Mouse (Mus musculus) kidney, embryonic 16.5 days (tissue): ENCODE measurements around the gene Atp5s. TPM values are rescaled to one million over a fixed set of nuclear protein-coding genes. Genes with fewer than 3 reads are reported as not detected.

ENCODE experiments used
- ATAC-seq: fragments of 200-750 bp; cut with Nextera tagmentation; 2 replicates; pipeline ENCODE4 v1.8.0; 2017; ENCODE audit warnings: moderate TSS enrichment; ENCODE audit not compliant: low FRiP score, low TSS enrichment
- H3K27ac ChIP-seq: fragments of 300-500 bp; sonication (generic); 2 replicates; pipeline ENCODE4 v1.5.1; 2014; ENCODE audit warnings: low read length
- H3K27me3 ChIP-seq: fragments of 300-500 bp; sonication (generic); 2 replicates; pipeline ENCODE4 v1.6.1; 2014; ENCODE audit warnings: low read length, control low read depth, mixed read lengths; ENCODE audit not compliant: insufficient read depth
- H3K36me3 ChIP-seq: fragments of 300-500 bp; sonication (generic); 2 replicates; pipeline ENCODE4 v1.6.1; 2014; ENCODE audit warnings: low read length, control low read depth, mixed read lengths; ENCODE audit not compliant: insufficient read depth
- H3K4me1 ChIP-seq: fragments of 300-500 bp; sonication (generic); 2 replicates; pipeline ENCODE4 v1.6.1; 2014; ENCODE audit warnings: low read length, control low read depth, mixed read lengths; ENCODE audit not compliant: insufficient read depth
- H3K4me2 ChIP-seq: fragments of 300-500 bp; sonication (generic); replicated peaks from 2 replicates; pipeline ENCODE4 v1.6.1; 2014; ENCODE audit warnings: low read depth, low read length
- H3K4me3 ChIP-seq: fragments of 300-500 bp; sonication (generic); 2 replicates; pipeline ENCODE4 v1.5.1; 2014; ENCODE audit warnings: mild to moderate bottlenecking, low read length
- H3K9ac ChIP-seq: fragments of 300-500 bp; sonication (generic); replicated peaks from 2 replicates; pipeline ENCODE4 v1.6.1; 2014; ENCODE audit warnings: low read length
- H3K9me3 ChIP-seq: fragments of 300-500 bp; sonication (generic); 2 replicates; pipeline ENCODE4 v1.6.1; 2016; ENCODE audit warnings: low read length, control low read depth
- WGBS: fragments of 180-500 bp; shearing (Covaris S2); extraction: QIAGEN DNeasy Blood & Tissue Kit; methylation state at CpG from one replicate; pipeline ENCODE4 v1.1.7; 2014; 5-methylcytosine and 5-hydroxymethylcytosine counted together
- polyA plus RNA-seq: library from polyadenylated mRNA; unstranded; fragments of >200 nt; fragmentation: Nextera tagmentation; extraction: Ambion mirVana; gene quantifications from 2 replicates; pipeline ENCODE4 v1.2.1, GENCODE M21; 2015

Gene Atp5s
- polyA plus RNA-seq, 1 experiment from 2014 or later, result 33.5 TPM

GRCm38 (mm10) chr12:69690714-69691113, 34.0 kb upstream of the Atp5s start:
- Histone ChIP-seq H3K27me3 (no peaks in the 10 kb centered on the region), H3K4me3 (no peak overlapping the region), H3K4me1 (no peaks in the 10 kb centered on the region), H3K4me2 (no peak overlapping the region), H3K27ac (no peak overlapping the region), H3K9ac (no peak overlapping the region), H3K36me3 (no peaks in the 10 kb centered on the region), H3K9me3 (no peaks in the 10 kb centered on the region; the same call in 1 of the 2 replicates)
- no peak for ATAC-seq
- WGBS, result 90% methylated on average over 4 of the region's 4 CpGs

- Histone ChIP-seq H3K27me3 (no peaks in the 10 kb centered on the region), H3K27ac (no peak overlapping the region), H3K9ac (no peak overlapping the region), H3K4me2 (no peak overlapping the region), H3K4me1 (no peaks in the 10 kb centered on the region), H3K4me3 (no peak overlapping the region), H3K9me3 (no peaks in the 10 kb centered on the region), H3K36me3 (peaks cover 2% of the 10 kb centered on the region; the same call in 1 of the 2 replicates)
- ATAC-seq, result peak; percentile 63
- WGBS, result 66% methylated on average over 17 of the region's 17 CpGs
These were observed 31.3 kb upstream of the Atp5s start for GRCm38 (mm10) chr12:69693471-69693870.

GRCm38 (mm10) chr12:69696746-69697145, 28.0 kb upstream of the Atp5s start:
- no peak for ATAC-seq

GRCm38 (mm10) chr12:69698352-69698751, 26.4 kb upstream of the Atp5s start:
- Histone ChIP-seq H3K27me3 (no peaks in the 10 kb centered on the region), H3K4me3 (no peak overlapping the region), H3K9me3 (no peaks in the 10 kb centered on the region), H3K36me3 (peaks cover 13% of the 10 kb centered on the region), H3K9ac (no peak overlapping the region), H3K27ac (no peak overlapping the region), H3K4me2 (no peak overlapping the region), H3K4me1 (no peaks in the 10 kb centered on the region)
- 82% methylated on average over 6 of the region's 6 CpGs for WGBS
- no peak for ATAC-seq

More at GRCm38 (mm10) chr12:69696746-69697145, 28.0 kb upstream of the Atp5s start:
- no peaks in the 10 kb centered on the region for H3K9me3 ChIP-seq
- no peak overlapping the region for H3K4me3 ChIP-seq
- WGBS, result 71% methylated on average over 5 of the region's 5 CpGs
- no peak overlapping the region for H3K27ac ChIP-seq
- no peaks in the 10 kb centered on the region for H3K27me3 ChIP-seq
- H3K9ac ChIP-seq, result no peak overlapping the region
- H3K4me2 ChIP-seq, result no peak overlapping the region
- no peaks in the 10 kb centered on the region for H3K4me1 ChIP-seq
- H3K36me3 ChIP-seq, result peaks cover 9% of the 10 kb centered on the region

- Histone ChIP-seq H3K27me3 (no peaks in the 10 kb centered on the region), H3K4me1 (no peaks in the 10 kb centered on the region), H3K4me3 (no peak overlapping the region), H3K9me3 (no peaks in the 10 kb centered on the region), H3K36me3 (0 out of 2 replicates have a peak, but pooled peaks cover 11% of the 10 kb centered on the region), H3K9ac (no peak overlapping the region), H3K4me2 (no peak overlapping the region; the same call in 1 of the 2 replicates), H3K27ac (no peak overlapping the region)
- WGBS, result 61% methylated on average over 11 of the region's 11 CpGs
- peak; percentile 88 for ATAC-seq
These were observed 19.8 kb upstream of the Atp5s start for GRCm38 (mm10) chr12:69704799-69705458.

GRCm38 (mm10) chr12:69713628-69714027, 11.1 kb upstream of the Atp5s start:
- peaks cover 5% of the 10 kb centered on the region; the same call in 1 of the 2 replicates for H3K9me3 ChIP-seq
- ATAC-seq, result no peak
- no peak overlapping the region for H3K4me2 ChIP-seq
- no peak overlapping the region for H3K27ac ChIP-seq
- peaks cover 13% of the 10 kb centered on the region for H3K36me3 ChIP-seq
- no peak overlapping the region for H3K9ac ChIP-seq
- no peaks in the 10 kb centered on the region for H3K4me1 ChIP-seq
- no peaks in the 10 kb centered on the region for H3K27me3 ChIP-seq
- no peak overlapping the region for H3K4me3 ChIP-seq

GRCm38 (mm10) chr12:69722857-69723256, 1.9 kb upstream of the Atp5s start:
- peaks cover 10% of the 10 kb centered on the region; the same call in 1 of the 2 replicates for H3K4me1 ChIP-seq
- H3K36me3 ChIP-seq, result peaks cover 25% of the 10 kb centered on the region
- 94% methylated on average over 3 of the region's 3 CpGs for WGBS
- no peak overlapping the region for H3K4me3 ChIP-seq
- no peak overlapping the region for H3K4me2 ChIP-seq
- ATAC-seq, result no peak
- H3K9me3 ChIP-seq, result peaks cover 18% of the 10 kb centered on the region
- no peak overlapping the region for H3K27ac ChIP-seq
- H3K9ac ChIP-seq, result no peak overlapping the region
- no peaks in the 10 kb centered on the region for H3K27me3 ChIP-seq

GRCm38 (mm10) chr12:69723376-69723775, 1.4 kb upstream of the Atp5s start:
- H3K4me2 ChIP-seq, result peak overlapping the region; percentile 88
- WGBS, result 53% methylated on average over 2 of the region's 2 CpGs
- H3K9me3 ChIP-seq, result peaks cover 14% of the 10 kb centered on the region
- ATAC-seq, result no peak
- no peaks in the 10 kb centered on the region for H3K27me3 ChIP-seq
- H3K27ac ChIP-seq, result no peak overlapping the region
- 0 out of 2 replicates have a peak overlapping the region, but pooled peaks have one; percentile 29 for H3K9ac ChIP-seq
- peaks cover 10% of the 10 kb centered on the region; the same call in 1 of the 2 replicates for H3K4me1 ChIP-seq
- peak overlapping the region; percentile 63; the same call in 1 of the 2 replicates for H3K4me3 ChIP-seq
- H3K36me3 ChIP-seq, result peaks cover 21% of the 10 kb centered on the region

GRCm38 (mm10) chr12:69724018-69724710, 586 bp upstream of the Atp5s start:
- H3K4me2 ChIP-seq, result peak overlapping the region; percentile 88
- peak overlapping the region; percentile 63 for H3K4me3 ChIP-seq
- H3K9ac ChIP-seq, result peak overlapping the region; percentile 78
- peaks cover 10% of the 10 kb centered on the region; the same call in 1 of the 2 replicates for H3K4me1 ChIP-seq
- H3K27me3 ChIP-seq, result no peaks in the 10 kb centered on the region
- H3K27ac ChIP-seq, result peak overlapping the region; percentile 92; the same call in 1 of the 2 replicates
- H3K9me3 ChIP-seq, result peaks cover 11% of the 10 kb centered on the region
- ATAC-seq, result 0 out of 2 replicates have a peak, but pooled peaks have one; percentile 3
- H3K36me3 ChIP-seq, result peaks cover 19% of the 10 kb centered on the region
- under 1% methylated on average over 24 of the region's 24 CpGs for WGBS

GRCm38 (mm10) chr12:69729246-69729645, 4.5 kb downstream of the Atp5s start:
- Histone ChIP-seq H3K27me3 (no peaks in the 10 kb centered on the region), H3K9me3 (no peaks in the 10 kb centered on the region), H3K4me2 (no peak overlapping the region), H3K4me3 (no peak overlapping the region), H3K9ac (no peak overlapping the region), H3K4me1 (peaks cover 5% of the 10 kb centered on the region; the same call in 1 of the 2 replicates), H3K27ac (no peak overlapping the region), H3K36me3 (no peaks in the 10 kb centered on the region)
- ATAC-seq, result no peak
- 95% methylated on average over 1 of the region's 1 CpGs for WGBS
